Mouse (Mus musculus): ENCODE data around the gene Scimp. TPM values are rescaled to one million over a fixed set of nuclear protein-coding genes. Genes with fewer than 3 reads are reported as not detected.

The Scimp gene
- polyA plus RNA-seq (2015; fragmentation: Nextera tagmentation; extraction: Ambion mirVana) = 0.41 and 0.43 TPM in 2 replicates

DNA sequence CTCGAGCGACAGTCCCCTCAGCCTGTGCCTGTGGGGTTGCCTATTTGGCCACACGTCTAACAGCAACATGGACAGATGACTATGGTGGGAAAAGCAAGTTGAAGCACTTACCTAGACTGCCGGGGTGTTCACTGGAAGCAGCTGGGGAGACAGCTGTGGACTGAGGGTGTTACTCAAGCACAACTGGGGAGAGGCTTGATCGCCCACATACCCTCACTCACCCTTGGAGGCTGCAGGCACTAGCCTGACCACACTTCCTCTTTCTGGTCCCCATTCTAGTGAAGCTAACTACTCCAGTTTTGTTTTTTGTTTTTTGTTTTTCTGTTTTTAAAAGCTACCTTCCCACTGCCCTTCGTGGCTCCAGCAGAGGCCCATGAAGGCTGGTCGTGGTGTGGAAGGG, at the start of gene Scimp:
Gene Scimp (minus strand): TSS at position 222 of the 400 bp plus-strand sequence.

GRCm38 (mm10) chr11:70844559-70845456, 32.4 kb upstream of the Scimp start, which contains the start of gene Rabep1:
Rabep1 (plus strand) TSS chr11:70844778.

DNA sequence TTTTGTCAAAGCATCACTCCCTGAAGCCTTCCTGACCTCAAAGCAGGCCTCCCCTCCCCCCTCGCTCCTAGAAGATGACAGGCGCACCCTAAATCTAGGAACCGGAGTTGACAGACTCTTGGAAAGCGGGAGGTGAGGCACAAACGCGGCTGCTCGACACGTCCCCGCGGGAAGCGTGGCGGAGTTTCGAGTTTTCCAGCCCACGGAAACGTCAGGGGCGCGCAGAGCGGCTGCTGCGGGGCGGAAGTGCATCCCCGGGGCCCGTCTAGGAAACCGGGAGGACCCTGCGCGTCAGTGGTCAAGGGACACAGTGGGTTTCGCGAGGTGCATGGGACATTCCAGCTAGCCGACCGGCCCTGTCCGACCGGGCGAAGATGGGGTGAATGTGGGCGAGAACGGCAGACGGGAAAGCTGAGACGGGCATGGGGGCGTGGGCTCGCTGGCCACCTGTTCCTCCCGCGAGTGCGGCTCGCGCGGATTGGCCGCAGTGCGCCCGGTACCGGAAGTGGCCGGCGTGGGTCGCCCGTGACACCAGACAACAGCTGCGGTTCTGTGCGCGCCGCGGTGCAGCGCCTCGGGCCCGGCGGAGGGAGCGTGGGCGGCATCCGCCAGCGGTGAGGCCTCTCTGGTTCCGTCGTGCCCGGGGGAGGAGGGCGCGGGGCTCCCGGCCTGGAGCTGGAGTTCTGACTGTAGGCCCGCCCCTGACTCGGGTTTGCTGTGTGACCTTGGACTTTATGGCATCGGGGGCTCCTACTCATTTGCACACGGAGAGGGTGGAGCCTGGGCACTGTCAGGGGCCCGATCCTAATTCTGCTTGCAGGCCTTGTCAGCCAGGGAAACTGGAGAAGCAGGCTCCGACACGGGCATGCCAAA, 48.2 kb downstream of the Scimp start, which contains the start of gene Zfp3:
Gene Zfp3 (plus strand): TSS at position 274 of the 873 bp plus-strand sequence.

Small RNA genes within 50 kb of the gene (microRNA-seq; reads per million reads assigned to microRNA genes)
- not detected for gene Gm22760 (ENCODE audit: borderline replicate concordance, insufficient number of aligned reads)

Other genes with a start within 250 kb of the Scimp start
- gene Mink1, start 249.7 kb downstream of the Scimp start, polyA plus RNA-seq (2015; fragmentation: Nextera tagmentation; extraction: Ambion mirVana) = 8.4 and 8.8 TPM in 2 replicates
- gene 4930544D05Rik, start 196.7 kb downstream of the Scimp start, polyA plus RNA-seq (2015; fragmentation: Nextera tagmentation; extraction: Ambion mirVana) = not detected in 2 replicates
- 0.30 TPM in 1 of 2 replicates, not detected in the other for gene Chrne, start 193.4 kb downstream of the Scimp start, polyA plus RNA-seq (2015; fragmentation: Nextera tagmentation; extraction: Ambion mirVana)
- gene Gp1ba, start 173.5 kb downstream of the Scimp start, polyA plus RNA-seq (2015; fragmentation: Nextera tagmentation; extraction: Ambion mirVana) = 0.19 and 0.47 TPM in 2 replicates
- gene Rnf167, start 165.4 kb downstream of the Scimp start, polyA plus RNA-seq (2015; fragmentation: Nextera tagmentation; extraction: Ambion mirVana) = 69.6 and 99.5 TPM in 2 replicates
- gene Slc25a11, start 165.1 kb downstream of the Scimp start, polyA plus RNA-seq (2015; fragmentation: Nextera tagmentation; extraction: Ambion mirVana) = 105 and 154 TPM in 2 replicates
- gene Pfn1, start 157.9 kb downstream of the Scimp start, polyA plus RNA-seq (2015; fragmentation: Nextera tagmentation; extraction: Ambion mirVana) = 1,006 and 1,381 TPM in 2 replicates
- gene Eno3, start 155.4 kb downstream of the Scimp start, polyA plus RNA-seq (2015; fragmentation: Nextera tagmentation; extraction: Ambion mirVana) = 14.3 and 21.6 TPM in 2 replicates
- gene Spag7, start 143.2 kb downstream of the Scimp start, polyA plus RNA-seq (2015; fragmentation: Nextera tagmentation; extraction: Ambion mirVana) = 91.7 and 114 TPM in 2 replicates
- 8.7 and 12.8 TPM in 2 replicates for gene Camta2, start 124.5 kb downstream of the Scimp start, polyA plus RNA-seq (2015; fragmentation: Nextera tagmentation; extraction: Ambion mirVana)
- 7.0 and 12.5 TPM in 2 replicates for gene Inca1, start 112.4 kb downstream of the Scimp start, polyA plus RNA-seq (2015; fragmentation: Nextera tagmentation; extraction: Ambion mirVana)
- gene Kif1c, start 112.0 kb downstream of the Scimp start, polyA plus RNA-seq (2015; fragmentation: Nextera tagmentation; extraction: Ambion mirVana) = 2.4 and 3.8 TPM in 2 replicates
- 4.8 and 7.6 TPM in 2 replicates for gene Zfp3, start 48.4 kb downstream of the Scimp start, polyA plus RNA-seq (2015; fragmentation: Nextera tagmentation; extraction: Ambion mirVana)
- 39.8 and 75.7 TPM in 2 replicates for gene Rabep1, start 32.2 kb upstream of the Scimp start, polyA plus RNA-seq (2015; fragmentation: Nextera tagmentation; extraction: Ambion mirVana)
- 58.8 and 75.3 TPM in 2 replicates for gene Nup88, start 157.4 kb upstream of the Scimp start, polyA plus RNA-seq (2015; fragmentation: Nextera tagmentation; extraction: Ambion mirVana)
- 75.0 and 94.4 TPM in 2 replicates for gene Rpain, start 157.6 kb upstream of the Scimp start, polyA plus RNA-seq (2015; fragmentation: Nextera tagmentation; extraction: Ambion mirVana)
- gene C1qbp, start 170.4 kb upstream of the Scimp start, polyA plus RNA-seq (2015; fragmentation: Nextera tagmentation; extraction: Ambion mirVana) = 140 and 216 TPM in 2 replicates
- 5.4 and 8.7 TPM in 2 replicates for gene Dhx33, start 191.9 kb upstream of the Scimp start, polyA plus RNA-seq (2015; fragmentation: Nextera tagmentation; extraction: Ambion mirVana)
- gene Mis12, start 207.0 kb upstream of the Scimp start, polyA plus RNA-seq (2015; fragmentation: Nextera tagmentation; extraction: Ambion mirVana) = 13.4 and 19.6 TPM in 2 replicates
- 89.6 and 99.1 TPM in 2 replicates for gene Derl2, start 207.3 kb upstream of the Scimp start, polyA plus RNA-seq (2015; fragmentation: Nextera tagmentation; extraction: Ambion mirVana)
- gene 6330403K07Rik, start 220.9 kb upstream of the Scimp start, polyA plus RNA-seq (2015; fragmentation: Nextera tagmentation; extraction: Ambion mirVana) = 57.9 and 149 TPM in 2 replicates